Mouse (Mus musculus) embryonic facial prominence, embryonic 12.5 days (tissue): ENCODE results near the gene Fignl2. TPM values are rescaled to one million over a fixed set of nuclear protein-coding genes. Genes with fewer than 3 reads are reported as not detected.

Source experiments
- ATAC-seq: fragments of 200-750 bp; cut with Nextera tagmentation; 2 replicates; pipeline ENCODE4 v1.8.0; 2017; ENCODE audit not compliant: insufficient number of reproducible peaks, insufficient read depth, low FRiP score, low TSS enrichment
- H3K27ac ChIP-seq: fragments of 300-500 bp; sonication (generic); 2 replicates; pipeline ENCODE4 v1.5.1; 2016; ENCODE audit warnings: mild to moderate bottlenecking
- H3K27me3 ChIP-seq: fragments of 300-500 bp; sonication (generic); 2 replicates; pipeline ENCODE4 v1.6.1; 2016; ENCODE audit warnings: mild to moderate bottlenecking, moderate library complexity
- H3K36me3 ChIP-seq: fragments of 300-500 bp; sonication (generic); 2 replicates; pipeline ENCODE4 v1.6.1; 2016; ENCODE audit warnings: mild to moderate bottlenecking
- H3K4me1 ChIP-seq: fragments of 300-500 bp; sonication (generic); 2 replicates; pipeline ENCODE4 v1.6.1; 2016
- H3K4me2 ChIP-seq: fragments of 300-500 bp; sonication (generic); replicated peaks from 2 replicates; pipeline ENCODE4 v1.6.1; 2016; ENCODE audit warnings: mild to moderate bottlenecking, moderate library complexity
- H3K4me3 ChIP-seq: fragments of 300-500 bp; sonication (generic); 2 replicates; pipeline ENCODE4 v1.5.1; 2016; ENCODE audit warnings: mild to moderate bottlenecking
- H3K9ac ChIP-seq: fragments of 300-500 bp; sonication (generic); 2 replicates; pipeline ENCODE4 v1.6.1; 2016; ENCODE audit warnings: mild to moderate bottlenecking, moderate library complexity
- H3K9me3 ChIP-seq: fragments of 300-500 bp; sonication (generic); 2 replicates; pipeline ENCODE4 v1.6.1; 2016; ENCODE audit warnings: mild to moderate bottlenecking, moderate library complexity
- WGBS: fragments of 180-500 bp; shearing (Covaris S2); methylation state at CpG from one replicate; pipeline ENCODE4 v1.1.7; 2016; 5-methylcytosine and 5-hydroxymethylcytosine counted together
- polyA plus RNA-seq: library from polyadenylated mRNA; unstranded; fragments of >200 nt; fragmentation: Nextera tagmentation; extraction: Ambion mirVana; gene quantifications from 2 replicates; pipeline ENCODE4 v1.2.1, GENCODE M21; 2016

The Fignl2 gene
- polyA plus RNA-seq, 1 experiment from 2014 or later: 0.38 TPM

GRCm38 (mm10) chr15:101092121-101092828, 13.9 kb upstream of the Fignl2 start:
- Histone ChIP-seq H3K4me2 (peak overlapping the region; percentile 22), H3K4me3 (no peak overlapping the region), H3K27me3 (no peaks in the 10 kb centered on the region), H3K9me3 (no peaks in the 10 kb centered on the region), H3K9ac (no peak overlapping the region), H3K27ac (peak overlapping the region; percentile 57), H3K36me3 (no peaks in the 10 kb centered on the region), H3K4me1 (peaks cover 41% of the 10 kb centered on the region)
- WGBS: 29% methylated on average over 14 of the region's 14 CpGs
- ATAC-seq: 0 out of 2 replicates have a peak, but pooled peaks have one; percentile 16

GRCm38 (mm10) chr15:101091551-101091950, 13.2 kb upstream of the Fignl2 start:
- no peaks in the 10 kb centered on the region for H3K27me3 ChIP-seq
- peaks cover 39% of the 10 kb centered on the region for H3K4me1 ChIP-seq
- no peak overlapping the region for H3K4me3 ChIP-seq
- H3K27ac ChIP-seq: no peak overlapping the region
- no peak overlapping the region for H3K9ac ChIP-seq
- no peaks in the 10 kb centered on the region for H3K9me3 ChIP-seq
- WGBS: 91% methylated on average over 8 of the region's 8 CpGs
- no peak overlapping the region for H3K4me2 ChIP-seq
- H3K36me3 ChIP-seq: no peaks in the 10 kb centered on the region
- ATAC-seq: no peak

GRCm38 (mm10) chr15:101088291-101088690, 9.9 kb upstream of the Fignl2 start:
- Histone ChIP-seq H3K27me3 (no peaks in the 10 kb centered on the region), H3K9me3 (no peaks in the 10 kb centered on the region), H3K9ac (no peak overlapping the region), H3K4me1 (peaks cover 17% of the 10 kb centered on the region), H3K36me3 (no peaks in the 10 kb centered on the region), H3K4me2 (no peak overlapping the region), H3K27ac (no peak overlapping the region), H3K4me3 (no peak overlapping the region)
- WGBS: 64% methylated on average over 4 of the region's 4 CpGs
- no peak for ATAC-seq

GRCm38 (mm10) chr15:101086956-101087355, 8.6 kb upstream of the Fignl2 start:
- no peaks in the 10 kb centered on the region for H3K36me3 ChIP-seq
- no peak overlapping the region for H3K4me3 ChIP-seq
- no peaks in the 10 kb centered on the region for H3K9me3 ChIP-seq
- H3K4me2 ChIP-seq: no peak overlapping the region
- WGBS: 73% methylated on average over 3 of the region's 3 CpGs
- no peak for ATAC-seq
- peak overlapping the region; percentile 31; the same call in 1 of the 2 replicates for H3K27ac ChIP-seq
- no peaks in the 10 kb centered on the region for H3K27me3 ChIP-seq
- no peak overlapping the region for H3K9ac ChIP-seq
- peaks cover 9% of the 10 kb centered on the region for H3K4me1 ChIP-seq

- Histone ChIP-seq H3K27ac (peak overlapping the region; percentile 31; the same call in 1 of the 2 replicates), H3K9me3 (no peaks in the 10 kb centered on the region), H3K4me3 (no peak overlapping the region), H3K27me3 (no peaks in the 10 kb centered on the region), H3K4me1 (peaks cover 14% of the 10 kb centered on the region), H3K36me3 (no peaks in the 10 kb centered on the region), H3K9ac (no peak overlapping the region), H3K4me2 (no peak overlapping the region)
- 67% methylated on average over 9 of the region's 9 CpGs for WGBS
- ATAC-seq: no peak
Measured at GRCm38 (mm10) chr15:101086451-101086850, 8.1 kb upstream of the Fignl2 start.

GRCm38 (mm10) chr15:101084499-101084898, 6.1 kb upstream of the Fignl2 start:
- no peak overlapping the region for H3K27ac ChIP-seq
- ATAC-seq: no peak
- H3K4me1 ChIP-seq: peaks cover 25% of the 10 kb centered on the region
- 68% methylated on average over 10 of the region's 10 CpGs for WGBS
- H3K27me3 ChIP-seq: no peaks in the 10 kb centered on the region
- H3K36me3 ChIP-seq: no peaks in the 10 kb centered on the region
- H3K4me2 ChIP-seq: no peak overlapping the region
- no peak overlapping the region for H3K9ac ChIP-seq
- no peaks in the 10 kb centered on the region for H3K9me3 ChIP-seq
- H3K4me3 ChIP-seq: no peak overlapping the region

GRCm38 (mm10) chr15:101082236-101082635, 3.9 kb upstream of the Fignl2 start:
- WGBS: 42% methylated on average over 4 of the region's 4 CpGs
- no peak overlapping the region for H3K4me3 ChIP-seq
- peak; percentile 57 for ATAC-seq

GRCm38 (mm10) chr15:101081035-101081548, 2.7 kb upstream of the Fignl2 start:
- Histone ChIP-seq H3K9me3 (no peaks in the 10 kb centered on the region), H3K27ac (peak overlapping the region; percentile 69; the same call in 1 of the 2 replicates), H3K9ac (no peak overlapping the region), H3K4me2 (no peak overlapping the region), H3K4me1 (peaks cover 40% of the 10 kb centered on the region), H3K36me3 (no peaks in the 10 kb centered on the region), H3K27me3 (no peaks in the 10 kb centered on the region), H3K4me3 (no peak overlapping the region)
- WGBS: 60% methylated on average over 7 of the region's 7 CpGs
- no peak for ATAC-seq

More at GRCm38 (mm10) chr15:101082236-101082635, 3.9 kb upstream of the Fignl2 start:
- Histone ChIP-seq H3K4me2 (0 out of 2 replicates have a peak overlapping the region, but pooled peaks have one; percentile 2), H3K9ac (no peak overlapping the region), H3K27ac (peak overlapping the region; percentile 69), H3K27me3 (no peaks in the 10 kb centered on the region), H3K9me3 (no peaks in the 10 kb centered on the region), H3K36me3 (no peaks in the 10 kb centered on the region), H3K4me1 (peaks cover 29% of the 10 kb centered on the region)

GRCm38 (mm10) chr15:101080031-101080520, 1.7 kb upstream of the Fignl2 start:
- H3K9me3 ChIP-seq: no peaks in the 10 kb centered on the region
- H3K4me1 ChIP-seq: peaks cover 51% of the 10 kb centered on the region
- H3K4me3 ChIP-seq: no peak overlapping the region
- no peak overlapping the region for H3K27ac ChIP-seq
- no peaks in the 10 kb centered on the region for H3K27me3 ChIP-seq
- H3K36me3 ChIP-seq: no peaks in the 10 kb centered on the region
- WGBS: 76% methylated on average over 9 of the region's 9 CpGs
- H3K4me2 ChIP-seq: no peak overlapping the region
- no peak for ATAC-seq
- no peak overlapping the region for H3K9ac ChIP-seq

GRCm38 (mm10) chr15:101078731-101079156, 377 bp upstream of the Fignl2 start:
- Histone ChIP-seq H3K27me3 (no peaks in the 10 kb centered on the region), H3K36me3 (no peaks in the 10 kb centered on the region), H3K9ac (peak overlapping the region; percentile 94), H3K4me1 (peaks cover 57% of the 10 kb centered on the region), H3K9me3 (no peaks in the 10 kb centered on the region), H3K4me2 (peak overlapping the region; percentile 90), H3K4me3 (peak overlapping the region; percentile 95), H3K27ac (peak overlapping the region; percentile 90)
- peak; percentile 57; the same call in 1 of the 2 replicates for ATAC-seq
- WGBS: under 1% methylated on average over 28 of the region's 30 CpGs

GRCm38 (mm10) chr15:101077001-101077812, 1.2 kb downstream of the Fignl2 start:
- under 1% methylated on average over 33 of the region's 34 CpGs for whole genome bisulfite sequencing
- H3K9me3 ChIP-seq: no peaks in the 10 kb centered on the region
- ATAC-seq: no peak
- no peaks in the 10 kb centered on the region for H3K36me3 ChIP-seq
- H3K9ac ChIP-seq: peak overlapping the region; percentile 94
- H3K27ac ChIP-seq: peak overlapping the region; percentile 90
- H3K4me3 ChIP-seq: peak overlapping the region; percentile 95
- peak overlapping the region; percentile 90 for H3K4me2 ChIP-seq
- H3K4me1 ChIP-seq: peaks cover 64% of the 10 kb centered on the region
- no peaks in the 10 kb centered on the region for H3K27me3 ChIP-seq
